Mouse (Mus musculus): ENCODE data around the gene Smim17. TPM values are rescaled to one million over a fixed set of nuclear protein-coding genes. Genes with fewer than 3 reads are reported as not detected.

Gene Smim17
- polyA plus RNA-seq (2014; fragmentation: Illumina TruSeq; extraction: RNeasy Lipid Tissue Mini Kit (QIAGEN cat#74804); ENCODE audit: low read depth, low replicate concordance), result not detected

DNA sequence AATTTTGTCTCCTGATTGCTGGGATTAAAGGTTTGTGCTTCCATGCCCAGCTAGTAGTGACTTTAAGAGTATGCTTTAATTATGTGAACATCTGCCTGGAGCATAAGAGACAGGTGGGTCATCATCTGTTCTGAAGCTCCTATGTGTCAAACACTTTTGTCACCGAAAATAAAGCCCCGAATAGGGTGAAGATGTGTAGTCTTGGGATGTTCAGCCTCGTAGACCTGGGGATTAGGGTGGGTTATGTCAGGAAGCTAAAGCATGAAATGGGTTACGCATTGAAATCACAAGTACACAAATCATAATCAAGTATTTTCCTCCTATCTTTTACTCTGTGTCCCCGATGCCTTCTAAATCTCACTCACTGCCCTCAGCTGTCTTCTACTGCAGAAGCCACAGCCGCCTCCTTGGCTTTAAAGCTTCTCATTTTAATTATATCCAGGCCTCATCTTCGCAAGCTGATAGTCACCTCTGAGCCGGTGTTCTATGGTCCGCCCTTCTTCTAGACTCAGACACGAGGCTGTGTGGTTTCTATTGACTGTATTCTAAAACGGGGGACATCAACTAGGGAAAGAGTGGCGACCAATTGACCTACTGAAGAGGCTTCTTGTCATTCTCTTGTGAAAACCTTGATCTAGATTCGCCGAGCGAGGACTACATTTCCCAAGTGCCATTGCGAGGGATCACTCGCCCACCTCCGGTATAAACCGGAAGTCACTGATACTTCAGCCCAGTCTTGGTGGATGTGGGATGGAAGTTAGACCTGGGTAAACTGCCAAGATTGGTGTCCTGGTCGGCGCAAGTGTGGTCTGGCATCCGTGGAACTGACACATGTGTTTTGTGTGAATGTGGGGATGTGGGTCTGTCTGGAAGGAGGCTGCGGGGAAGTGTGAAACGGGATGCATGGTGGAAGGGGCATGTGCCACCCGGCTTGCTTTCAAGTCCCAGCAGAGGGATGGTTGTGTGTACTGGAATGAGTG, at the start of gene Smim17:
Smim17 (plus strand) TSS at position 720 of the 980 bp plus-strand sequence.

DNA sequence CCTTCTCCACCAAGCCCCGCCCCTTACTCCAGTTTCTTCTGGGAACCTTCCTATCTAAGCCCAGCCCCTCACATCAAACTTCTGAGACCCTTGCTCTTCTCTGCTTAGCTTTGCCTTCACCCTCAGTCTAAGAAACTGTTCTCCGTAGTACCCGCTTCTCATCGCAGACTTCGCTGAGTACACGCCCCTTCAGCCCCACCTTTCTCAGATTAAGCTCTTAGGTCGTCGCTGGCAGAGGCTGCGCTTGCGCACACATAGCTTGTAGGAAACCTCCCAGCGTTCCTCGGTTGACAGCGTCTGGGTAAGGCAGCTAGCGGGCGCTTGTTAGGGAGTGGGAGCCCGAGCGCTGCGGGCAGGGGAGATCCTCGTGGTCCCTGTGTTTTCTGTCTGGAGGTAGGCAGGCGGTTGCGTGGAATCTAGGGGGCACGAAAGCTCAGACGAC, 35.4 kb upstream of the Smim17 start, which contains the start of gene Zfp78:
Zfp78 (plus strand) TSS at position 234 of the 442 bp plus-strand sequence.

DNA sequence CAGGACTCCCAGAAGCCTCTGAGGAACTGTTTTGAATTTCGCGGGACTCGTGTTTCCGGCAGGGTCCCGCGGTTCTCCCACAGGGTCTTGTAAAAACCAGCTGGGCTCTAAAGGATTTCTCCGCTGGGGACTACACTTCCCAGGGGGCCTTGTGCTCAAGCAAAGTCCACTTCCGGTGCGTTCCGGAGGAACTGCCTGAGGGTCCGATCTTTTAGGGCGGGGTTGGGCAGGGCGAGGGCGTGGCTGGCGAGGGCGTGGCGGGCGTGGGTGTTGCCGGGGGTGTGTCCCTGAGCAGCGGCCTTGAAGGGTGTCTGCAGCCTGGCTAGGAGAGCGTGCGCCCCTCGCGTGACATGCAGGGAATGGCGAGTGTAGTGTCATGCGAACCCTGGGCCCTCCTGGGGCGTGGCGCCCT, 15.5 kb upstream of the Smim17 start, which contains the start of gene Zfp28:
Zfp28 (plus strand) TSS at position 252 of the 412 bp plus-strand sequence.

DNA sequence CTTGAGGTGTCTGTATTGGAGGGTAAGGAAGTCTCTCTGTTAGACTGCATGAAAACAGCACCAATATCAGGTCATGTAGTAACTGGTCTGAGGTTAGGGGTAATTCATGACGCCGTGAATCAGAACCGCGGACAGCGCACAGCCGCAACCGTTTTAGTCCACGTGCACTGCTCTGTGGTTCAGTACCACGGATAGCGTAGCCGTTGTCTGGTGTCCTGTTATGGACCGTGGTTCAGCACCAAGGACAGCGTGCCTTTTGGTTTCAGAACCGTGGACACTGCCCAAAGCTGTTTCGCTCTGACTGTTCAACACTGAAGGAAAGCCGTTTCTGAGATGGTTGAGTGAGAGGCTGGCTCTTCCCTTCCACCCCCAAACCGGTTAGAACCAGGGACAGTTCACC, 11.5 kb downstream of the Smim17 start, which contains the start of gene Gm20715:
Gm20715 (plus strand) TSS at position 235 of the 400 bp plus-strand sequence.

DNA sequence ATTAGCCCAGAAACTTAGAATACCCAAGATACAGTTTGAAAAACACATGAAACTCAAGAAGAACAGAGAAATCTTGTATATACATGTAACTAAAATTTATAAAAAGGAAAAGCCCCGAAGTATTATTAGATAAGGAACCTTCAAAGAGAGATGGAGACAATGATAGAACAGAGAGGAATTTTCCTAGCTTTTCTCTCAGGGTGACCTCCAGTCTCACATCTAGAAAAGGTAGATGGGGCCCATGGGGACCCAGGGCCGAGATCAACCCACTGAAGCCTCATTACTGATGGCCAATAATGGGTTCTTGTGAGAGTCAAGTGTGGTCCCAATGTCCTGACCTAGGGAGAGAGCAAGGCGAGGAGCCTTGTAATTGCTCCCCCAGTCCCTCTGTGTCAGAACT, 39.9 kb downstream of the Smim17 start, which contains the start of gene Olfr1344:
Olfr1344 (plus strand) TSS at position 301 of the 400 bp plus-strand sequence.

DNA sequence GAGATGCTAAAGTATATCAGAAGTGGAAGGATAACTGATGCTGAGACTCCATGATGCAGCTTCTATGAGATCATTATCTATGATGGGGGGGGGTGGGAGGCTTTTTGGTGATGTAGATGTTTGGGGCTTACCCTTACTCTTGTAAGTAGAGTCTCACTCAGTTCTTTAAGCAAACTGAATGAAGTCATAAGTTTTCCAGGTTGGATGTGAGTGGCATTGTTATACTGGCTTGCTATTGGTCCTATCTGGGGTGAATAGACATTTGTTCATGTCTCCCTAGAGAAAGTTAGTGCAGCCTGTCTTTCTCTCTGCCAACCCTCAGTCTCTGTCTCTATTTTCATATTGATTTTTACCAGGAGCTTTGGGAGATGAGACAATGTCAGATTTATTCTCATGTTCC, 57.4 kb downstream of the Smim17 start, which contains the start of gene Olfr1336:
Olfr1336 (plus strand) TSS at position 301 of the 400 bp plus-strand sequence.

DNA sequence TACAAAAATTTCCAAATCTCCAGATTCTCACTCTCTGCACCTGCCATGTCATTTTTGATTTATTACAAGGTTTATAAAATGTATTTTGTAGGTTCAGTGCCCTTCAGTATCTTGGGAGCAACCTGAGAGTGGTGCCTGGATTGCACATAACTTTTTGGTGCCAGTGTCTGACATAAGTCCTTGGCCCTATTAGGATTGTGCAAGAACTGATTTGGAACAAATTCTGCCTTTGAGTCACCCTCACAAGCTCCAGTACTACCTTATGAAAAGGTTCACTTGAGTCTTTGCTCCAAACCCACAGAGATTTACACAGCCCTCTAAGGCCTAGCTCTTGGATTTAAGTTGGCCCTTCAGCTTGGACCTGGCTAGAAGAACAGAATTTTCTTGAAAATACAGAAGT, 68.4 kb downstream of the Smim17 start, which contains the start of gene Olfr1346:
Olfr1346 (plus strand) TSS at position 151 of the 400 bp plus-strand sequence.

Other genes with a start within 250 kb of the Smim17 start
- 43.9 TPM for gene Zfp787, start 242.7 kb upstream of the Smim17 start, polyA plus RNA-seq (2014; fragmentation: Illumina TruSeq; extraction: RNeasy Lipid Tissue Mini Kit (QIAGEN cat#74804); ENCODE audit: low read depth, low replicate concordance)
- gene Zfp444, start 226.5 kb upstream of the Smim17 start, polyA plus RNA-seq (2014; fragmentation: Illumina TruSeq; extraction: RNeasy Lipid Tissue Mini Kit (QIAGEN cat#74804); ENCODE audit: low read depth, low replicate concordance), result 9.7 TPM
- gene Galp, start 201.6 kb upstream of the Smim17 start, polyA plus RNA-seq (2014; fragmentation: Illumina TruSeq; extraction: RNeasy Lipid Tissue Mini Kit (QIAGEN cat#74804); ENCODE audit: low read depth, low replicate concordance), result not detected
- gene Zscan5b, start 176.4 kb upstream of the Smim17 start, polyA plus RNA-seq (2014; fragmentation: Illumina TruSeq; extraction: RNeasy Lipid Tissue Mini Kit (QIAGEN cat#74804); ENCODE audit: low read depth, low replicate concordance), result not detected
- gene Epp13, start 146.0 kb upstream of the Smim17 start, polyA plus RNA-seq (2014; fragmentation: Illumina TruSeq; extraction: RNeasy Lipid Tissue Mini Kit (QIAGEN cat#74804); ENCODE audit: low read depth, low replicate concordance), result 1,688 TPM
- 5.4 TPM for gene Zfp667, start 112.1 kb upstream of the Smim17 start, polyA plus RNA-seq (2014; fragmentation: Illumina TruSeq; extraction: RNeasy Lipid Tissue Mini Kit (QIAGEN cat#74804); ENCODE audit: low read depth, low replicate concordance)
- gene Zfp583, start 67.4 kb upstream of the Smim17 start, polyA plus RNA-seq (2014; fragmentation: Illumina TruSeq; extraction: RNeasy Lipid Tissue Mini Kit (QIAGEN cat#74804); ENCODE audit: low read depth, low replicate concordance), result 2.5 TPM
- 0.71 TPM for gene Gm3854, start 55.0 kb upstream of the Smim17 start, polyA plus RNA-seq (2014; fragmentation: Illumina TruSeq; extraction: RNeasy Lipid Tissue Mini Kit (QIAGEN cat#74804); ENCODE audit: low read depth, low replicate concordance)
- gene Zfp78, start 35.4 kb upstream of the Smim17 start, polyA plus RNA-seq (2014; fragmentation: Illumina TruSeq; extraction: RNeasy Lipid Tissue Mini Kit (QIAGEN cat#74804); ENCODE audit: low read depth, low replicate concordance), result 3.4 TPM
- 7.0 TPM for gene Zfp28, start 15.4 kb upstream of the Smim17 start, polyA plus RNA-seq (2014; fragmentation: Illumina TruSeq; extraction: RNeasy Lipid Tissue Mini Kit (QIAGEN cat#74804); ENCODE audit: low read depth, low replicate concordance)
- gene Gm20715, start 11.6 kb downstream of the Smim17 start, polyA plus RNA-seq (2014; fragmentation: Illumina TruSeq; extraction: RNeasy Lipid Tissue Mini Kit (QIAGEN cat#74804); ENCODE audit: low read depth, low replicate concordance), result 0.10 TPM
- not detected for gene Olfr1344, start 40.0 kb downstream of the Smim17 start, polyA plus RNA-seq (2014; fragmentation: Illumina TruSeq; extraction: RNeasy Lipid Tissue Mini Kit (QIAGEN cat#74804); ENCODE audit: low read depth, low replicate concordance)
- gene Olfr1336, start 57.5 kb downstream of the Smim17 start, polyA plus RNA-seq (2014; fragmentation: Illumina TruSeq; extraction: RNeasy Lipid Tissue Mini Kit (QIAGEN cat#74804); ENCODE audit: low read depth, low replicate concordance), result not detected
- gene Olfr1346, start 68.4 kb downstream of the Smim17 start, polyA plus RNA-seq (2014; fragmentation: Illumina TruSeq; extraction: RNeasy Lipid Tissue Mini Kit (QIAGEN cat#74804); ENCODE audit: low read depth, low replicate concordance), result not detected
- not detected for gene Olfr5, start 88.2 kb downstream of the Smim17 start, polyA plus RNA-seq (2014; fragmentation: Illumina TruSeq; extraction: RNeasy Lipid Tissue Mini Kit (QIAGEN cat#74804); ENCODE audit: low read depth, low replicate concordance)
- gene Olfr1347, start 101.0 kb downstream of the Smim17 start, polyA plus RNA-seq (2014; fragmentation: Illumina TruSeq; extraction: RNeasy Lipid Tissue Mini Kit (QIAGEN cat#74804); ENCODE audit: low read depth, low replicate concordance), result not detected
- gene Olfr1348, start 110.0 kb downstream of the Smim17 start, polyA plus RNA-seq (2014; fragmentation: Illumina TruSeq; extraction: RNeasy Lipid Tissue Mini Kit (QIAGEN cat#74804); ENCODE audit: low read depth, low replicate concordance), result not detected
- 0.14 TPM for gene Olfr1349, start 124.2 kb downstream of the Smim17 start, polyA plus RNA-seq (2014; fragmentation: Illumina TruSeq; extraction: RNeasy Lipid Tissue Mini Kit (QIAGEN cat#74804); ENCODE audit: low read depth, low replicate concordance)
- gene Olfr1350, start 166.1 kb downstream of the Smim17 start, polyA plus RNA-seq (2014; fragmentation: Illumina TruSeq; extraction: RNeasy Lipid Tissue Mini Kit (QIAGEN cat#74804); ENCODE audit: low read depth, low replicate concordance), result not detected